Mouse (Mus musculus) E14TG2a.4 (cell line): ENCODE measurements around the gene Plcb3.

Experiments
- CTCF ChIP-seq: conservative IDR thresholded peaks from 2 replicates; pipeline ENCODE4 v1.5.1; 2014; ENCODE audit warnings: low read length
- NANOG ChIP-seq: IDR thresholded peaks from 2 replicates; pipeline ENCODE4 v1.6.1; 2014; ENCODE audit warnings: borderline replicate concordance, low read length, mixed read lengths

GRCm38 (mm10) chr19:6920741-6921636, 55.3 kb downstream of the Plcb3 start:
- TF ChIP-seq CTCF (no peak), NANOG (no peak)
